8 mouse cellular contexts compared by ENCODE assay signal in the genomic region with DNA sequence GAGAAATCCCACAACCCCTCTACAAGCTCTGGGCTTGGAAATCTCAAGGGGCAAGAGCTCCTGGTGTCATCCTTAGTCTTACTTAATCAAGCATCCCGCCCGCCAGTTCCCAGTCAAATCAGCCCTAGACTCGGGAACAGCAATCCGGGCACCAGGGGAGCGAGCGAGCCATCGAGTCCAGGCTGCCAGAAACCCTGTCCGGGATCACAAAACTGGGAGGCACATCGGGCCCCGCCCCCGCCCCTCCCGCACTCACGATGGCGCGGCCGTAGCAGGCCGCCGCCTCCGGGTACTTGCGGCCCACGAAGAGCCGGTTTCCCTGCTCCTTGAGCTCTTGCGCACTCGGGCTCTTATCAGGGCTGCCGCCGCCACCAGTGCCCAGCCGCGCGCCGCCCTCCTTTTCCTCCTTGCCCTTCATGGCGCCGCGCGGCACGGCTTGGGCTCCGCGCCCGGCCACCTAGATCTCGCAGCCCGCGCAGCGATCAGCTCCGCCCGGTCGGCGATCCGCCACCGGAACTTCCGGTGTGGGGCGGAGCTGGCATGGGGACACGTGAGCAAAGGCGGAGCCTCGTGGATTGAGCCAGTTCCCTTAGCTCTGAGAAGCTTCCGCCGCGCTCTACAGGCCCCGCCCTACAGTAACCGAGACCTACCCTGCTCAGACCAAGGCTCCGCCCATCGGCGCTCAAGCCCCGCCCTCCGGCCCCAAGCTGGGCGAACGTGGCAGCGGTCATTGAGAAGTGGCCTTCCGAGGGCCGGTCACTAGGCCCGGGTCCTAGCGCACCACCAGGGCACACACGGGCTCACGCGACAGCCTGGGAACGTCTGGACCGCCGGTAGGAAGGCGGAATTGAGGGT. TPM values are rescaled to one million over a fixed set of nuclear protein-coding genes. Genes with fewer than 3 reads are reported as not detected.
A peak's percentile ranks its signal among the peaks of the same experiment; 100 is the strongest.
DNase-seq lines count a peak whose midpoint lies in the region; ATAC-seq and TF ChIP-seq lines count a peak whose summit lies in the region.

No protein-coding gene starts in this region.

- peak; percentile 98 for DNase-seq in B cell, adult 2 months
- peak; percentile 100 for DNase-seq in brain, adult 2 months (ENCODE audit: low read depth, low spot score)
- DNase-seq in kidney, postnatal 0 days (ENCODE audit: low spot score), result peak; percentile 100
- DNase-seq in liver, embryonic 11.5 days (ENCODE audit: low spot score), result peak; percentile 99
- peak; percentile 98 for DNase-seq in naive thymus-derived CD4-positive, alpha-beta T cell, adult 2 months (ENCODE audit: low read depth)

- peak overlapping the region; percentile 94 for H3K4me2 ChIP-seq in heart, embryonic 12.5 days
- peak overlapping the region; percentile 92 for H3K4me2 ChIP-seq in kidney, postnatal 0 days (ENCODE audit: low read length)
- peak overlapping the region; percentile 99 for H3K4me2 ChIP-seq in liver, embryonic 11.5 days
- peak overlapping the region; percentile 99 for H3K4me2 ChIP-seq in stomach, embryonic 14.5 days (replicated peaks; ENCODE audit: low read depth, low read length)

- peak overlapping the region; percentile 92 for H3K9ac ChIP-seq in heart, embryonic 12.5 days
- H3K9ac ChIP-seq in kidney, postnatal 0 days (ENCODE audit: low read depth, low read length), result peak overlapping the region; percentile 83
- peak overlapping the region; percentile 88 for H3K9ac ChIP-seq in liver, embryonic 11.5 days (ENCODE audit: low read depth, low read length)
- H3K9ac ChIP-seq in stomach, embryonic 14.5 days (replicated peaks; ENCODE audit: low read depth, low read length), result peak overlapping the region; percentile 74

- H3K36me3 ChIP-seq in heart, embryonic 12.5 days, result peaks cover 42% of the 10 kb centered on the region
- H3K36me3 ChIP-seq in kidney, postnatal 0 days (ENCODE audit: insufficient read depth, low read length), result peaks cover 21% of the 10 kb centered on the region; the same call in 1 of the 2 replicates
- H3K36me3 ChIP-seq in liver, embryonic 11.5 days (ENCODE audit: control insufficient read depth, insufficient read depth, low read length), result peaks cover 35% of the 10 kb centered on the region
- H3K36me3 ChIP-seq in stomach, embryonic 14.5 days (ENCODE audit: control insufficient read depth, insufficient read depth, low read length), result peaks cover 25% of the 10 kb centered on the region

- peak overlapping the region; percentile 71 for H3K4me3 ChIP-seq in heart, embryonic 12.5 days
- peak overlapping the region; percentile 81 for H3K4me3 ChIP-seq in kidney, postnatal 0 days (replicated peaks; ENCODE audit: low read depth, low read length)
- peak overlapping the region; percentile 85 for H3K4me3 ChIP-seq in liver, embryonic 11.5 days (ENCODE audit: low read depth, low read length)
- peak overlapping the region; percentile 81 for H3K4me3 ChIP-seq in stomach, embryonic 14.5 days (ENCODE audit: low read depth, low read length)

- peak overlapping the region; percentile 98 for H3K27ac ChIP-seq in heart, embryonic 12.5 days (ENCODE audit: poor library complexity, severe bottlenecking)
- H3K27ac ChIP-seq in kidney, postnatal 0 days, result peak overlapping the region; percentile 99
- H3K27ac ChIP-seq in liver, embryonic 11.5 days (ENCODE audit: low read depth, low read length), result peak overlapping the region; percentile 97
- peak overlapping the region; percentile 94 for H3K27ac ChIP-seq in stomach, embryonic 14.5 days (ENCODE audit: low read length)

- H3K27me3 ChIP-seq in heart, embryonic 12.5 days (replicated peaks), result no peaks in the 10 kb centered on the region
- H3K27me3 ChIP-seq in kidney, postnatal 0 days (ENCODE audit: insufficient read depth, low read length), result no peaks in the 10 kb centered on the region
- H3K27me3 ChIP-seq in liver, embryonic 11.5 days (replicated peaks; ENCODE audit: control insufficient read depth, insufficient read depth, low read length), result no peaks in the 10 kb centered on the region
- no peaks in the 10 kb centered on the region for H3K27me3 ChIP-seq in stomach, embryonic 14.5 days (ENCODE audit: control insufficient read depth, insufficient read depth, low read length)

- H3K4me1 ChIP-seq in heart, embryonic 12.5 days (replicated peaks), result peaks cover 75% of the 10 kb centered on the region
- H3K4me1 ChIP-seq in kidney, postnatal 0 days (replicated peaks; ENCODE audit: insufficient read depth, low read length), result peaks cover 59% of the 10 kb centered on the region
- peaks cover 62% of the 10 kb centered on the region for H3K4me1 ChIP-seq in liver, embryonic 11.5 days (replicated peaks; ENCODE audit: control insufficient read depth, insufficient read depth, low read length)
- H3K4me1 ChIP-seq in stomach, embryonic 14.5 days (ENCODE audit: control insufficient read depth, insufficient read depth, low read length), result peaks cover 60% of the 10 kb centered on the region

- no peaks in the 10 kb centered on the region for H3K9me3 ChIP-seq in heart, embryonic 12.5 days (replicated peaks)
- no peaks in the 10 kb centered on the region for H3K9me3 ChIP-seq in kidney, postnatal 0 days (replicated peaks; ENCODE audit: low read length)
- no peaks in the 10 kb centered on the region for H3K9me3 ChIP-seq in liver, embryonic 11.5 days (ENCODE audit: control insufficient read depth, low read length)
- no peaks in the 10 kb centered on the region for H3K9me3 ChIP-seq in stomach, embryonic 14.5 days (ENCODE audit: control insufficient read depth, low read depth, low read length)

- ATAC-seq in erythroblast, adult 5-6 weeks (replicated peaks; ENCODE audit: low FRiP score, poor library complexity, severe bottlenecking), result peak; percentile 80
- ATAC-seq in heart, embryonic 12.5 days (ENCODE audit: insufficient number of reproducible peaks, low FRiP score), result peak; percentile 92
- peak; percentile 87 for ATAC-seq in kidney, postnatal 0 days (replicated peaks; ENCODE audit: low FRiP score, low read depth)
- peak; percentile 90 for ATAC-seq in liver, embryonic 11.5 days (replicated peaks; ENCODE audit: low FRiP score)
- peak; percentile 87 for ATAC-seq in stomach, embryonic 14.5 days (ENCODE audit: insufficient number of reproducible peaks, insufficient read depth, low FRiP score, low read depth)

- under 1% methylated on average over 76 of the region's 77 CpGs for WGBS in heart, embryonic 12.5 days
- under 1% methylated on average over 77 of the region's 77 CpGs for WGBS in kidney, postnatal 0 days
- WGBS in liver, embryonic 11.5 days, result under 1% methylated on average over 77 of the region's 77 CpGs
- WGBS in stomach, embryonic 14.5 days, result under 1% methylated on average over 70 of the region's 77 CpGs

- TF ChIP-seq CTCF in kidney, postnatal 0 days (IDR thresholded peaks at IDR 0.05; ENCODE audit: low read depth), result no peak

RNA-seq across cellular contexts. Expression of gene Stub1, which starts 0.5 kb away (rescaled TPM):
- 15.0 and 28.0 TPM in 2 replicates for total RNA-seq in erythroblast, adult 5-6 weeks (2015; ENCODE audit: low replicate concordance)
- 18.8 and 27.9 TPM in 2 replicates for total RNA-seq in erythroblast, adult 5-6 weeks (2017; ENCODE audit: low replicate concordance)
- polyA plus RNA-seq in heart, embryonic 12.5 days (2016; fragmentation: Nextera tagmentation; extraction: Ambion mirVana), result 271 and 272 TPM in 2 replicates
- 267 and 287 TPM in 2 replicates for polyA plus RNA-seq in kidney, postnatal 0 days (2015; fragmentation: Nextera tagmentation; extraction: Ambion mirVana)
- polyA plus RNA-seq in liver, embryonic 11.5 days (2014; fragmentation: Nextera tagmentation; extraction: Ambion mirVana), result 249 and 252 TPM in 2 replicates
- 321 and 347 TPM in 2 replicates for polyA plus RNA-seq in stomach, embryonic 14.5 days (2014; fragmentation: Nextera tagmentation; extraction: Ambion mirVana)

RNA-seq across cellular contexts. Expression of gene Jmjd8, which starts 4.0 kb away (rescaled TPM):
- 0.84 and 2.1 TPM in 2 replicates for total RNA-seq in erythroblast, adult 5-6 weeks (2015; ENCODE audit: low replicate concordance)
- 3.9 and 6.7 TPM in 2 replicates for total RNA-seq in erythroblast, adult 5-6 weeks (2017; ENCODE audit: low replicate concordance)
- 38.1 and 41.8 TPM in 2 replicates for polyA plus RNA-seq in heart, embryonic 12.5 days (2016; fragmentation: Nextera tagmentation; extraction: Ambion mirVana)
- 53.1 and 54.5 TPM in 2 replicates for polyA plus RNA-seq in kidney, postnatal 0 days (2015; fragmentation: Nextera tagmentation; extraction: Ambion mirVana)
- 36.6 and 37.0 TPM in 2 replicates for polyA plus RNA-seq in liver, embryonic 11.5 days (2014; fragmentation: Nextera tagmentation; extraction: Ambion mirVana)
- polyA plus RNA-seq in stomach, embryonic 14.5 days (2014; fragmentation: Nextera tagmentation; extraction: Ambion mirVana), result 41.9 and 44.4 TPM in 2 replicates

RNA-seq across cellular contexts. Expression of gene Rhbdl1, which starts 4.4 kb away (rescaled TPM):
- total RNA-seq in erythroblast, adult 5-6 weeks (2015; ENCODE audit: low replicate concordance), result not detected in 2 replicates
- total RNA-seq in erythroblast, adult 5-6 weeks (2017; ENCODE audit: low replicate concordance), result 4.7 TPM in 1 of 2 replicates, not detected in the other
- 1.6 and 2.4 TPM in 2 replicates for polyA plus RNA-seq in heart, embryonic 12.5 days (2016; fragmentation: Nextera tagmentation; extraction: Ambion mirVana)
- 3.7 and 3.9 TPM in 2 replicates for polyA plus RNA-seq in kidney, postnatal 0 days (2015; fragmentation: Nextera tagmentation; extraction: Ambion mirVana)
- 0.60 and 1.6 TPM in 2 replicates for polyA plus RNA-seq in liver, embryonic 11.5 days (2014; fragmentation: Nextera tagmentation; extraction: Ambion mirVana)
- 2.7 and 3.2 TPM in 2 replicates for polyA plus RNA-seq in stomach, embryonic 14.5 days (2014; fragmentation: Nextera tagmentation; extraction: Ambion mirVana)

RNA-seq across cellular contexts. Expression of gene Gm20683, which starts 8.9 kb away (rescaled TPM):
- total RNA-seq in erythroblast, adult 5-6 weeks (2015; ENCODE audit: low replicate concordance), result 0.84 TPM in 1 of 2 replicates, not detected in the other
- total RNA-seq in erythroblast, adult 5-6 weeks (2017; ENCODE audit: low replicate concordance), result 2.6 TPM in 1 of 2 replicates, not detected in the other
- 1.3 and 1.6 TPM in 2 replicates for polyA plus RNA-seq in heart, embryonic 12.5 days (2016; fragmentation: Nextera tagmentation; extraction: Ambion mirVana)
- 2.7 and 2.8 TPM in 2 replicates for polyA plus RNA-seq in kidney, postnatal 0 days (2015; fragmentation: Nextera tagmentation; extraction: Ambion mirVana)
- polyA plus RNA-seq in liver, embryonic 11.5 days (2014; fragmentation: Nextera tagmentation; extraction: Ambion mirVana), result 0.78 and 1.1 TPM in 2 replicates
- 1.4 and 2.1 TPM in 2 replicates for polyA plus RNA-seq in stomach, embryonic 14.5 days (2014; fragmentation: Nextera tagmentation; extraction: Ambion mirVana)

RNA-seq across cellular contexts. Expression of gene Wdr24, which starts 9.2 kb away (rescaled TPM):
- total RNA-seq in erythroblast, adult 5-6 weeks (2015; ENCODE audit: low replicate concordance), result 0.38 and 0.42 TPM in 2 replicates
- total RNA-seq in erythroblast, adult 5-6 weeks (2017; ENCODE audit: low replicate concordance), result 4.9 and 6.0 TPM in 2 replicates
- polyA plus RNA-seq in heart, embryonic 12.5 days (2016; fragmentation: Nextera tagmentation; extraction: Ambion mirVana), result 15.5 and 17.0 TPM in 2 replicates
- polyA plus RNA-seq in kidney, postnatal 0 days (2015; fragmentation: Nextera tagmentation; extraction: Ambion mirVana), result 21.0 and 22.1 TPM in 2 replicates
- 29.8 and 31.9 TPM in 2 replicates for polyA plus RNA-seq in liver, embryonic 11.5 days (2014; fragmentation: Nextera tagmentation; extraction: Ambion mirVana)
- 25.3 and 28.3 TPM in 2 replicates for polyA plus RNA-seq in stomach, embryonic 14.5 days (2014; fragmentation: Nextera tagmentation; extraction: Ambion mirVana)

Comparison
In these comparisons a context has a peak if more than half of its experiments do, and no peak if none do; other contexts are left out.
1. Peak in every context shown above with its lines: DNase-seq, ATAC-seq, H3K4me3 ChIP-seq and H3K27ac ChIP-seq.